Mouse (Mus musculus) forebrain, postnatal 0 days (tissue): ENCODE data around the gene Tekt2. TPM values are rescaled to one million over a fixed set of nuclear protein-coding genes. Genes with fewer than 3 reads are reported as not detected.
A peak's percentile ranks its signal among the peaks of the same experiment; 100 is the strongest.

ENCODE experiments used
- ATAC-seq: fragments of 200-750 bp; cut with Nextera tagmentation; 2 replicates; pipeline ENCODE4 v1.8.0; 2017; ENCODE audit warnings: mild to moderate bottlenecking, moderate library complexity
- DNase-seq: peaks from one replicate; pipeline ENCODE4 v3.0.0-alpha.2; 2015
- H3K27ac ChIP-seq: fragments of 300-500 bp; sonication (generic); 2 replicates; pipeline ENCODE4 v1.5.1; 2014; ENCODE audit warnings: low read depth, mild to moderate bottlenecking, antibody characterized with exemption, low read length, moderate library complexity, mixed read lengths
- H3K27me3 ChIP-seq: fragments of 300-500 bp; sonication (generic); 2 replicates; pipeline ENCODE4 v1.6.1; 2014; ENCODE audit warnings: mild to moderate bottlenecking, low read length, mixed read lengths; ENCODE audit not compliant: insufficient read depth
- H3K36me3 ChIP-seq: fragments of 300-500 bp; sonication (generic); 2 replicates; pipeline ENCODE4 v1.6.1; 2014; ENCODE audit warnings: mild to moderate bottlenecking, moderate library complexity; ENCODE audit not compliant: insufficient read depth
- H3K4me1 ChIP-seq: fragments of 300-500 bp; sonication (generic); 2 replicates; pipeline ENCODE4 v1.6.1; 2014; ENCODE audit warnings: antibody characterized with exemption; ENCODE audit not compliant: insufficient read depth
- H3K4me2 ChIP-seq: fragments of 300-500 bp; sonication (generic); 2 replicates; pipeline ENCODE4 v1.6.1; 2014; ENCODE audit warnings: low read depth, mild to moderate bottlenecking, moderate library complexity
- H3K4me3 ChIP-seq: fragments of 300-500 bp; sonication (generic); 2 replicates; pipeline ENCODE4 v1.5.1; 2014; ENCODE audit warnings: low read depth, low read length, mixed read lengths
- H3K9ac ChIP-seq: fragments of 300-500 bp; sonication (generic); 2 replicates; pipeline ENCODE4 v1.6.1; 2014; ENCODE audit warnings: mild to moderate bottlenecking
- H3K9me3 ChIP-seq: fragments of 300-500 bp; sonication (generic); 2 replicates; pipeline ENCODE4 v1.6.1; 2016; ENCODE audit warnings: low read length
- CTCF ChIP-seq: sonication (generic); IDR thresholded peaks from 2 replicates; pipeline ENCODE4 v1.5.1; 2016; ENCODE audit warnings: antibody characterized with exemption, control low read depth, low read depth
- WGBS: fragments of 180-500 bp; shearing (Covaris S2); extraction: QIAGEN DNeasy Blood & Tissue Kit; methylation state at CpG from one replicate; pipeline ENCODE4 v1.1.7; 2014; 5-methylcytosine and 5-hydroxymethylcytosine counted together
- polyA plus RNA-seq: library from polyadenylated mRNA; unstranded; fragments of >200 nt; fragmentation: Nextera tagmentation; extraction: Ambion mirVana; gene quantifications from 2 replicates; pipeline ENCODE4 v1.2.1, GENCODE M21; 2015
- total RNA-seq: library from RNA; depleted of rRNA; stranded (reverse); fragments of >200 nt; gene quantifications from 2 replicates; pipeline ENCODE4 v1.2.3, GENCODE M21; 2014

The Tekt2 gene
- total and polyA plus RNA-seq, 2 experiments from 2014 or later, result 3.4 to 16.3 TPM

- no peak for TF ChIP-seq CTCF
- WGBS, result 90% methylated on average over 4 of the region's 4 CpGs
- Histone ChIP-seq H3K4me2 (no peak overlapping the region), H3K9me3 (no peaks in the 10 kb centered on the region), H3K36me3 (peaks cover 3% of the 10 kb centered on the region; the same call in 1 of the 2 replicates), H3K9ac (no peak overlapping the region), H3K27ac (no peak overlapping the region), H3K4me3 (no peak overlapping the region), H3K27me3 (no peaks in the 10 kb centered on the region), H3K4me1 (no peaks in the 10 kb centered on the region)
- ATAC-seq (no peak), DNase-seq (no peak)
Measured at GRCm38 (mm10) chr4:126330295-126330694, 4.8 kb upstream of the Tekt2 start.

DNA sequence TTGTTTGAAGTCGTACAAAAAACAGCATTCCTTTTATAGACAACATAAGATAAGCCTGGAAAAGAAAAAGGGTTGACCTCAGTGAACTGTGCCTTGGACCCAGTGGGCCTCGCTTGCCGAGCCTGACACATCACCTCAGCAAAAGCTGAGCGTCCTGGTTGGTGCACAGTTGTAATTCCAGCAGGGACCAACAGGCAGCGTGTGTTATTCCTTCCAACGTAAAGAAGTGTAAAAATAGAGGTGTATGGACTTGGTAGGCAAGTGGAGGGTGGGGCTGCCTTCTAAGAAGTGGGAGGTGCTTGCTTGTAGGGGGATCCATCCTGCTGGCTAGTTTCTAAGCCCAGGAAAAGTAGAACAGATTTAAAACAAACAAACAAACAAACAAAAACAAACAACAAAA, 548 bp upstream of the Tekt2 start:
- DNase-seq (no peak), ATAC-seq (no peak)
- no peaks in the 10 kb centered on the region for H3K9me3 ChIP-seq
- no peak overlapping the region for H3K9ac ChIP-seq
- no peaks in the 10 kb centered on the region for H3K27me3 ChIP-seq
- no peak overlapping the region for H3K4me3 ChIP-seq
- peak; percentile 17; the same call in 1 of the 2 replicates for TF ChIP-seq CTCF
- H3K27ac ChIP-seq, result no peak overlapping the region
- no peaks in the 10 kb centered on the region; the same call in 1 of the 2 replicates for H3K4me1 ChIP-seq
- no peak overlapping the region for H3K4me2 ChIP-seq
- H3K36me3 ChIP-seq, result no peaks in the 10 kb centered on the region
- 27% methylated on average over 6 of the region's 6 CpGs for WGBS

DNA sequence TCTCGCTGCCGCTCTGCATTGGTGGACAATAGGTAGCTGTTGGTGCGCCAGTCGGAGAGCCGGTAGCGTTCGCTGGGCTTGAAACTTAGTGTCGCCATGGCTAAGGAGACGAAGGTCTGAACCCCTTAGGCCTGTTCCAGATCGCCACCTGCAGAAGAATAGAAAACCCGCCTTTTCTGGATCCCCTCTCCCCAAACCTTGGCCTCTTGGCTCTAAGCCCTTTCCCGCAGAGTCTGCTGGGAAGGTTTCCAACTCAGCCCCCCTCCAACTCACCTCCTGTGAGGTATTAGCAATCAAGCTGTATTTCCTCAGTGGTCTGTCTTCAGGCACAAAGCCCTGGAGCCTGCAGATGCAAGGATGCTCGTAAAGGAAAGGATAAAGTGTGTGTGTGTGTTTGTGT, 627 bp downstream of the Tekt2 start:
- H3K27ac ChIP-seq, result peak overlapping the region; percentile 45; the same call in 1 of the 2 replicates
- H3K4me1 ChIP-seq, result peaks cover 8% of the 10 kb centered on the region
- peak; percentile 24 for DNase-seq
- ATAC-seq, result no peak
- H3K4me3 ChIP-seq, result no peak overlapping the region
- H3K4me2 ChIP-seq, result peak overlapping the region; percentile 21; the same call in 1 of the 2 replicates
- H3K9ac ChIP-seq, result no peak overlapping the region; the same call in 1 of the 2 replicates
- H3K27me3 ChIP-seq, result no peaks in the 10 kb centered on the region
- H3K9me3 ChIP-seq, result no peaks in the 10 kb centered on the region
- no peaks in the 10 kb centered on the region; the same call in 1 of the 2 replicates for H3K36me3 ChIP-seq
- WGBS, result 16% methylated on average over 13 of the region's 13 CpGs
- TF ChIP-seq CTCF, result no peak

GRCm38 (mm10) chr4:126322646-126323045, 2.8 kb downstream of the Tekt2 start:
- no peak for TF ChIP-seq CTCF
- ATAC-seq (no peak), DNase-seq (no peak)
- Histone ChIP-seq H3K4me1 (peaks cover 8% of the 10 kb centered on the region), H3K9me3 (no peaks in the 10 kb centered on the region), H3K4me3 (no peak overlapping the region), H3K27ac (no peak overlapping the region), H3K4me2 (no peak overlapping the region), H3K27me3 (no peaks in the 10 kb centered on the region), H3K9ac (no peak overlapping the region), H3K36me3 (peaks cover 11% of the 10 kb centered on the region)
- WGBS, result 96% methylated on average over 13 of the region's 13 CpGs

DNA sequence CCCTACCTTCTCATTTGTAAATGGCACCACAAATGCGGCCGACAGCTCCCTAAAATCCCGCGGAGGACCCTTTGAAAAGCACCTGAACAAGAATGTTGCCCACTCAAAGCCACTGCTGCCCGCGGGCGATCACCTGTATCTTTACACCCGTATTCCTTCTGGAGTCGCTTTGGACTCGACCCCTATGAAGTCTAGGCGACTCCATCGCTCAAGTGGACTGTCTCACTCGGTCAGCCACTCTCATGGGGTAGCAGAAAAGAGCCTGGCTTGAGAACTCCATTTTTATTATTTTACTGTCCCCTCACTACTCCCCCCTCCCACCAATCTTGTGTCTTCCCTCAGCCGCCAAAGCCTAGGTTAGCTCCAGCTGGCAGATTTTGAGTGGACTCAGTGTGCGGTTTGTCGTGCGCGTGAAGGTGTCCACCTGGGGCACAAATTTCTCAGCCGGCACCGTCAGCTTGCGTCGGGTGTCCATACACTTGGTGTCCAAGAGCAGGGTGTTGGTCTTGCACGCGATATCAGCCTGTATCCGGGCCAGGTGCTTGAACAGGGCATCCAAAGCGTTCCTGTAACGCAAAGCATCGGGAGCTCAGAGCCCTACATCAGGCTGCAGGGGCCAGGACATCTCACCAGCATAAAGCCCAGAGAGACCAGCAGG, 3.5 kb downstream of the Tekt2 start:
- ATAC-seq, result no peak
- peaks cover 8% of the 10 kb centered on the region for H3K4me1 ChIP-seq
- H3K4me2 ChIP-seq, result peak overlapping the region; percentile 47
- H3K9ac ChIP-seq, result peak overlapping the region; percentile 25; the same call in 1 of the 2 replicates
- no peaks in the 10 kb centered on the region for H3K27me3 ChIP-seq
- TF ChIP-seq CTCF, result no peak
- H3K9me3 ChIP-seq, result no peaks in the 10 kb centered on the region
- H3K36me3 ChIP-seq, result peaks cover 18% of the 10 kb centered on the region
- DNase-seq, result no peak
- no peak overlapping the region for H3K27ac ChIP-seq
- H3K4me3 ChIP-seq, result peak overlapping the region; percentile 83
- 58% methylated on average over 28 of the region's 28 CpGs for WGBS

- Histone ChIP-seq H3K9me3 (no peaks in the 10 kb centered on the region), H3K27me3 (no peaks in the 10 kb centered on the region), H3K4me1 (peaks cover 8% of the 10 kb centered on the region), H3K4me2 (peak within 1 kb of the TSS; percentile 89), H3K9ac (peak within 1 kb of the TSS; percentile 87), H3K4me3 (peak within 1 kb of the TSS; percentile 83), H3K27ac (peak within 1 kb of the TSS; percentile 88), H3K36me3 (peaks cover 25% of the 10 kb centered on the region)
- DNase-seq (peak; percentile 99), ATAC-seq (peak; percentile 95)
- 1% methylated on average over 79 of the region's 80 CpGs for WGBS
- peak; percentile 100 for TF ChIP-seq CTCF
Measured at GRCm38 (mm10) chr4:126321111-126321853, 4.2 kb downstream of the Tekt2 start, which contains the start of gene Adprhl2. Adprhl2 (minus strand) TSS chr4:126321703.

DNA sequence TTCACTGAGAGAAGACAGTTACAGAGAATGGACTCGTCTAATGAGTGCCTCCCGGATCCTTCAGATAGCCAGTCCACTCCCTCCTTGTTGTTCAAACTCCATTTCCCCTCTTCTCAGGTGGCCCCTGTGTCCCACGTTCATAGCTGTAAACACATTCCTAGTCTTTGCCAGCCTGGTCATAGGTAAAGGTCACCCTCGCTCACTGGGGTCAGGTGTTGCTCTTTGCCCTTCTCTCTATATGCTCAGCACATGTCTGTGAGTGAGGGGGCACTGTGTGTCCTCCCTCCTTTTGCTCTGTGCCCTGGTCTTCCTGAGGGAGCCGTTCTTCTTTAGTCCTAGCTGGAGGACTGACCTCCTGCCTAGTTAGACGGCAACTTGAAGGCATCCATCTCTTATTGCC, 5.7 kb downstream of the Tekt2 start:
- Histone ChIP-seq H3K9me3 (no peaks in the 10 kb centered on the region), H3K9ac (no peak overlapping the region), H3K4me1 (peaks cover 8% of the 10 kb centered on the region), H3K36me3 (peaks cover 35% of the 10 kb centered on the region), H3K27me3 (no peaks in the 10 kb centered on the region), H3K27ac (no peak overlapping the region), H3K4me2 (0 out of 2 replicates have a peak overlapping the region, but pooled peaks have one; percentile 89), H3K4me3 (no peak overlapping the region)
- DNase-seq (no peak), ATAC-seq (no peak)
- no peak for TF ChIP-seq CTCF
- WGBS, result 88% methylated on average over 6 of the region's 6 CpGs
